Mouse (Mus musculus): ENCODE measurements around the gene Gm6034. TPM values are rescaled to one million over a fixed set of nuclear protein-coding genes. Genes with fewer than 3 reads are reported as not detected.

The Gm6034 gene
- total and polyA plus RNA-seq, 3 experiments, result 0.42 to 2.1 (median 1.1) TPM

DNA sequence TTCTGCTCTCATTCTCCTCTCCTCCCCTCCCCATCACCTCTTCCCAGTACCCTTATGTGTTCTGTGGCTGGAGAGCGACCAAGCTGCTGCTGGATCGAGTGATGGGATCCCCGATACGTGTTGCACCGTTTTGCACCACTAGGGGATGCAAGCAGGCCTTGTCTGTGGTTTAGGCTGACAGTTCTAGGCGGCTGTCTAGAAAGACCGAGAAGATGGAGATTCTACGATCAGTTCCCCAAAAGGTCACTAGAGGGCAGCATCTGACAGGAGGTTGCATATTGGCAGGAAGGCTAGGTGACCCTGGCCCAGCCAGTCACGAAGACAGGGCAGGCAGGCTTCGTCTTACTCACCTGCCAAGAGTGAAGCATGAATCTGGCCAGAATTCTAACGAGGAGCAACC is 45.8 kb upstream of the Gm6034 start:
- peaks cover 40% of the 10 kb centered on the region for H3K79me2 ChIP-seq (replicated peaks; ENCODE audit: control insufficient read depth, extremely low read depth, insufficient read depth, poor library complexity, severe bottlenecking)
- H3K27me3 ChIP-seq (replicated peaks), result no peaks in the 10 kb centered on the region
- in situ Hi-C loops (cut with MboI; ENCODE audit: low pct_ligation_motif_present, low pct_unique_long_range_greater_than_20kb, low sequenced_read_pairs) (no loop called here), dilution Hi-C loops (cut with MboI; ENCODE audit: extremely low pct_ligation_motif_present, extremely low pct_unique_long_range_greater_than_20kb, low sequenced_read_pairs) (no loop called here)
- H3K4me1 ChIP-seq (ENCODE audit: control insufficient read depth in 1 of 2, insufficient read depth in 2 of 2), result peaks cover 7 to 29% of the 10 kb centered on the region in 2 experiments; a peak in 2 of 4 replicates
- H3K36me3 ChIP-seq (replicated peaks in 1 of 2; ENCODE audit: control insufficient read depth in 1 of 2, insufficient read depth in 1 of 2, low read length in 1 of 2), result peaks cover 0 to under 1% of the 10 kb centered on the region in 2 experiments
- H3K9me3 ChIP-seq (replicated peaks; ENCODE audit: low read length), result peaks cover under 1% of the 10 kb centered on the region
- TF ChIP-seq BHLHE40 (IDR thresholded peaks at IDR 0.05; ENCODE audit: low read depth, low read length) (peak; percentile 48; the same call in 1 of the 2 replicates), POLR2A (IDR thresholded peaks at IDR 0.05; ENCODE audit: low read depth, low read length) (peak; percentile 26; the same call in 1 of the 2 replicates), ZMIZ1 (IDR thresholded peaks at IDR 0.05; ENCODE audit: low read depth, low read length) (no peak), CTCF (conservative IDR thresholded peaks at IDR 0.05 in 1 of 2, IDR thresholded peaks at IDR 0.05 in 1 of 2; ENCODE audit: low read depth in 2 of 2, low read length in 2 of 2) (peak; percentile 92 to 93), IRF4 (IDR thresholded peaks at IDR 0.05; ENCODE audit: low read depth, low read length) (peak; percentile 50; the same call in 1 of the 2 replicates), ZC3H11A (IDR thresholded peaks at IDR 0.05; ENCODE audit: low read depth, low read length) (peak; percentile 86), CHD2 (IDR thresholded peaks at IDR 0.05; ENCODE audit: low read length) (no peak), SMC3 (IDR thresholded peaks at IDR 0.05; ENCODE audit: low read depth, low read length) (peak; percentile 96), MXI1 (IDR thresholded peaks at IDR 0.05; ENCODE audit: low read depth, low read length) (peak; percentile 15; the same call in 1 of the 2 replicates), PAX5 (IDR thresholded peaks at IDR 0.05; ENCODE audit: low read length) (no peak), MEF2A (IDR thresholded peaks at IDR 0.05; ENCODE audit: borderline replicate concordance, low read depth, low read length) (peak; percentile 60; the same call in 1 of the 2 replicates), RAD21 (IDR thresholded peaks at IDR 0.05; ENCODE audit: low read depth, low read length) (peak; percentile 83), MYC (IDR thresholded peaks at IDR 0.05; ENCODE audit: low read depth, low read length) (0 out of 2 replicates have a peak, but pooled peaks have one; percentile 23), ELF1 (IDR thresholded peaks at IDR 0.05; ENCODE audit: low read depth, low read length) (no peak; the same call in 1 of the 2 replicates)
- H3K27ac ChIP-seq (ENCODE audit: insufficient read depth, low read depth), result no peak overlapping the region
- H3K4me2 ChIP-seq (ENCODE audit: insufficient read depth, low read depth, poor library complexity, severe bottlenecking), result peak overlapping the region; percentile 94; the same call in 1 of the 2 replicates
- peak overlapping the region in 1 of 3 experiments; percentile 36 for H3K4me3 ChIP-seq (replicated peaks in 1 of 3; ENCODE audit: low read depth in 2 of 3, low read length in 2 of 3, poor library complexity in 1 of 3)
- peak overlapping the region; percentile 28; the same call in 1 of the 2 replicates for H3K9ac ChIP-seq (ENCODE audit: insufficient read depth, low read depth)
- peak; percentile 99 for DNase-seq (ENCODE audit: extremely low read depth)

- H3K9me3 ChIP-seq (replicated peaks; ENCODE audit: low read length), result peaks cover 9% of the 10 kb centered on the region
- no peaks in the 10 kb centered on the region for H3K27me3 ChIP-seq (replicated peaks)
- peak overlapping the region; percentile 94 for H3K9ac ChIP-seq (ENCODE audit: insufficient read depth, low read depth)
- H3K36me3 ChIP-seq (replicated peaks in 1 of 2; ENCODE audit: control insufficient read depth in 1 of 2, insufficient read depth in 1 of 2, low read length in 1 of 2), result peaks cover 3 to 10% of the 10 kb centered on the region in 2 experiments
- peak; percentile 92 for DNase-seq (ENCODE audit: extremely low read depth)
- in situ Hi-C loops (cut with MboI; ENCODE audit: low pct_ligation_motif_present, low pct_unique_long_range_greater_than_20kb, low sequenced_read_pairs), result no loop called here
- peaks cover 50% of the 10 kb centered on the region for H3K79me2 ChIP-seq (replicated peaks; ENCODE audit: control insufficient read depth, extremely low read depth, insufficient read depth, poor library complexity, severe bottlenecking)
- H3K4me2 ChIP-seq (ENCODE audit: insufficient read depth, low read depth, poor library complexity, severe bottlenecking), result peak overlapping the region; percentile 94
- peaks cover 7 to 38% of the 10 kb centered on the region in 2 experiments; a peak in 2 of 4 replicates for H3K4me1 ChIP-seq (ENCODE audit: control insufficient read depth in 1 of 2, insufficient read depth in 2 of 2)
- dilution Hi-C loops (cut with MboI; ENCODE audit: extremely low pct_ligation_motif_present, extremely low pct_unique_long_range_greater_than_20kb, low sequenced_read_pairs), result no loop called here
- H3K27ac ChIP-seq (ENCODE audit: insufficient read depth, low read depth), result peak overlapping the region; percentile 95
- H3K4me3 ChIP-seq (replicated peaks in 1 of 3; ENCODE audit: low read depth in 2 of 3, low read length in 2 of 3, poor library complexity in 1 of 3), result peak overlapping the region; percentile 62 to 73 (median 71)
- peak; percentile 66 for TF ChIP-seq IRF4 (IDR thresholded peaks at IDR 0.05; ENCODE audit: low read depth, low read length)
- TF ChIP-seq USF2 (conservative IDR thresholded peaks at IDR 0.05; ENCODE audit: low read depth, low read length), result no peak
- TF ChIP-seq RAD21 (IDR thresholded peaks at IDR 0.05; ENCODE audit: low read depth, low read length), result no peak
- peak; percentile 90; the same call in 1 of the 2 replicates for TF ChIP-seq ZMIZ1 (IDR thresholded peaks at IDR 0.05; ENCODE audit: low read depth, low read length)
- TF ChIP-seq MXI1 (IDR thresholded peaks at IDR 0.05; ENCODE audit: low read depth, low read length), result peak; percentile 60
- peak; percentile 94 for TF ChIP-seq NELFE (IDR thresholded peaks at IDR 0.05; ENCODE audit: low read depth, low read length)
- no peak for TF ChIP-seq MYC (IDR thresholded peaks at IDR 0.05; ENCODE audit: low read depth, low read length)
- no peak for TF ChIP-seq CHD2 (IDR thresholded peaks at IDR 0.05; ENCODE audit: low read length)
- TF ChIP-seq POLR2AphosphoS2 (IDR thresholded peaks at IDR 0.05; ENCODE audit: low read depth, low read length), result peak; percentile 91; the same call in 1 of the 2 replicates
- TF ChIP-seq GABPA (IDR thresholded peaks at IDR 0.05; ENCODE audit: insufficient replicate concordance, low read depth, low read length), result no peak
- TF ChIP-seq HCFC1 (IDR thresholded peaks at IDR 0.05; ENCODE audit: low read depth, low read length), result no peak
- peak; percentile 84 for TF ChIP-seq ZNF384 (IDR thresholded peaks at IDR 0.05; ENCODE audit: low read depth, low read length)
- no peak for TF ChIP-seq ELF1 (IDR thresholded peaks at IDR 0.05; ENCODE audit: low read depth, low read length)
- no peak for TF ChIP-seq UBTF (IDR thresholded peaks at IDR 0.05; ENCODE audit: low read depth, low read length)
- TF ChIP-seq EP300 (IDR thresholded peaks at IDR 0.05; ENCODE audit: low read length), result peak; percentile 39; the same call in 1 of the 2 replicates
- TF ChIP-seq ZKSCAN1 (IDR thresholded peaks at IDR 0.05; ENCODE audit: borderline replicate concordance, low read depth, low read length), result no peak
- no peak for TF ChIP-seq BHLHE40 (IDR thresholded peaks at IDR 0.05; ENCODE audit: low read depth, low read length)
- no peak for TF ChIP-seq ZC3H11A (IDR thresholded peaks at IDR 0.05; ENCODE audit: low read depth, low read length)
- 0 out of 2 replicates have a peak, but pooled peaks have one; percentile 9 for TF ChIP-seq MEF2A (IDR thresholded peaks at IDR 0.05; ENCODE audit: borderline replicate concordance, low read depth, low read length)
- no peak for TF ChIP-seq RCOR1 (conservative IDR thresholded peaks at IDR 0.05; ENCODE audit: low read depth, low read length)
- TF ChIP-seq ETS1 (conservative IDR thresholded peaks at IDR 0.05; ENCODE audit: low read depth, low read length), result no peak
- TF ChIP-seq SMC3 (IDR thresholded peaks at IDR 0.05; ENCODE audit: low read depth, low read length), result no peak; the same call in none of the 2 replicates
- TF ChIP-seq TCF12 (IDR thresholded peaks at IDR 0.05; ENCODE audit: low read depth, low read length), result peak; percentile 52
- TF ChIP-seq POLR2A (IDR thresholded peaks at IDR 0.05; ENCODE audit: low read depth, low read length), result peak; percentile 90
- peak; percentile 97 for TF ChIP-seq TBP (conservative IDR thresholded peaks at IDR 0.05; ENCODE audit: low read depth, low read length)
Measured at GRCm38 (mm10) chr17:35997713-35998510, 44.8 kb upstream of the Gm6034 start.
